Mouse (Mus musculus) olfactory bulb, adult 2 months (tissue): ENCODE measurements around the gene Sox5.

Source experiments
- CTCF ChIP-seq: fragments of 200-500 bp; IDR thresholded peaks from 2 replicates; pipeline ENCODE4 v1.5.1; 2012; ENCODE audit warnings: low read depth, mild to moderate bottlenecking, low read length, moderate library complexity; ENCODE audit not compliant: insufficient read depth
- POLR2A ChIP-seq: fragments of 200-500 bp; IDR thresholded peaks from 2 replicates; pipeline ENCODE4 v1.6.1; 2012; ENCODE audit warnings: mild to moderate bottlenecking, low read depth, low read length, moderate library complexity; ENCODE audit not compliant: insufficient read depth

- TF ChIP-seq CTCF, result no peak
- no peak for TF ChIP-seq POLR2A
Measured at GRCm38 (mm10) chr6:144281661-144282060, 500.1 kb downstream of the Sox5 start.
